Mouse (Mus musculus) kidney, embryonic 15.5 days (tissue): ENCODE measurements around the gene Emg1. TPM values are rescaled to one million over a fixed set of nuclear protein-coding genes. Genes with fewer than 3 reads are reported as not detected.

Experiments
- ATAC-seq: fragments of 200-750 bp; cut with Nextera tagmentation; replicated peaks from 2 replicates; pipeline ENCODE4 v1.8.0; 2017; ENCODE audit warnings: moderate TSS enrichment; ENCODE audit not compliant: low FRiP score
- H3K27ac ChIP-seq: fragments of 300-500 bp; sonication (generic); 2 replicates; pipeline ENCODE4 v1.5.1; 2015; ENCODE audit warnings: mild to moderate bottlenecking, inconsistent platforms
- H3K27me3 ChIP-seq: fragments of 300-500 bp; sonication (generic); 2 replicates; pipeline ENCODE4 v1.6.1; 2015; ENCODE audit warnings: inconsistent platforms
- H3K36me3 ChIP-seq: fragments of 300-500 bp; sonication (generic); 2 replicates; pipeline ENCODE4 v1.6.1; 2015; ENCODE audit warnings: inconsistent platforms
- H3K4me1 ChIP-seq: fragments of 300-500 bp; sonication (generic); 2 replicates; pipeline ENCODE4 v1.6.1; 2015; ENCODE audit warnings: inconsistent platforms
- H3K4me2 ChIP-seq: fragments of 300-500 bp; sonication (generic); 2 replicates; pipeline ENCODE4 v1.6.1; 2015; ENCODE audit warnings: moderate library complexity, mild to moderate bottlenecking, inconsistent platforms
- H3K4me3 ChIP-seq: fragments of 300-500 bp; sonication (generic); replicated peaks from 2 replicates; pipeline ENCODE4 v1.5.1; 2015; ENCODE audit warnings: mild to moderate bottlenecking, inconsistent platforms
- H3K9ac ChIP-seq: fragments of 300-500 bp; sonication (generic); 2 replicates; pipeline ENCODE4 v1.6.1; 2015; ENCODE audit warnings: mild to moderate bottlenecking, inconsistent platforms
- H3K9me3 ChIP-seq: fragments of 300-500 bp; sonication (generic); replicated peaks from 2 replicates; pipeline ENCODE4 v1.6.1; 2016; ENCODE audit warnings: inconsistent platforms
- WGBS: fragments of 180-500 bp; shearing (Covaris S2); methylation state at CpG from one replicate; pipeline ENCODE4 v1.1.7; 2015; ENCODE audit warnings: mixed read lengths; 5-methylcytosine and 5-hydroxymethylcytosine counted together
- polyA plus RNA-seq: library from polyadenylated mRNA; unstranded; fragments of >200 nt; fragmentation: Nextera tagmentation; extraction: Ambion mirVana; gene quantifications from 2 replicates; pipeline ENCODE4 v1.2.1, GENCODE M21; 2015

Emg1 gene
- 206 and 224 TPM in 2 replicates for polyA plus RNA-seq

DNA sequence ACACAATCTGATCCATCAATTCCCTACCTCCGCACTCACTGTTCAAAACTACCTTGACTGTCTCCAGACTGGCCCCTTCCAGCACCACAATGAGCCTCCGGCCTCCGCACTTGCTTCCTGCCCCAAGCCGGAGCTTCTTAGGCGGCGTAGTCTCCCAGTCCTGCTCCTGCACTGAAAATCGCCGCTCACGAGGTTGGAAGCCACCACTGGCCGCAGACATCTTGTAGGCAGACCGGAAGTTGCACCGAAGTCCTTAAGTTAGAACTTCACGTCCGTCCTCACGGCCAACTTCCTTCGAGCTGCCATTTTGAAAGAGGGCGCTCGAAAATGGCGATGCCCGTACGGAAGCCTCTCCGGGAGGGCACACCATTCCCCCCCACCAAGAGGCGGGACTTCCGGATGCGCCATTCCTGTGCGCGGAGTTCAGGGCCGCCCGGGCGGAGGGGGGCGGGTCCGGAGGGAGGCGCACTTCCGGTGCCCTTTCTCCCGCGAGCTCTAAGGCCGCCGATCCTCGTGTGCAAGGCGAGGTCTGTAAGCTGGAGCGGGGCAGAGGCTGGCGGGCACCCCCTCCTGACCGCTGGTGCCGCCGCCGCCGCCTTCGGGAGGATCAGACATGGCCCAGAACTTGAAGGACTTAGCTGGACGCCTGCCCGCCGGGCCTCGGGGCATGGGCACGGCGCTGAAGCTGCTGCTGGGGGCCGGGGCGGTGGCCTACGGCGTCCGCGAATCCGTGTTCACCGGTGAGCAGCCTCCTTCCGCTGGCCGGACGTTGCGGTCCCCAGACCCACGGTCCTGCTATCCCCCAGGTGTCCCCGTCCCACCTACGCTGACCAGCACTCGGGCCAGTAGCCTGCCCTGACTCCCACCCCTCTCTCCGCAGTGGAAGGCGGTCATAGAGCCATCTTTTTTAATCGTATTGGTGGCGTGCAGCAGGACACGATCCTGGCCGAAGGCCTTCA lies at the start of gene Emg1, which contains the start of gene Phb2:
TSS of gene Emg1 (minus strand) at position 355 of the 959 bp plus-strand sequence.
TSS of gene Phb2 (plus strand) at position 513 of the 959 bp plus-strand sequence.
- Histone ChIP-seq H3K4me3 (peak within 1 kb of the TSS; percentile 80), H3K9me3 (no peaks in the 10 kb centered on the region), H3K4me1 (peaks cover 38% of the 10 kb centered on the region), H3K36me3 (peaks cover 69% of the 10 kb centered on the region), H3K9ac (peak within 1 kb of the TSS; percentile 78), H3K27me3 (no peaks in the 10 kb centered on the region), H3K4me2 (peak within 1 kb of the TSS; percentile 79), H3K27ac (peak within 1 kb of the TSS; percentile 93)
- WGBS, result under 1% methylated on average over 67 of the region's 76 CpGs
- peak; percentile 97 for ATAC-seq

DNA sequence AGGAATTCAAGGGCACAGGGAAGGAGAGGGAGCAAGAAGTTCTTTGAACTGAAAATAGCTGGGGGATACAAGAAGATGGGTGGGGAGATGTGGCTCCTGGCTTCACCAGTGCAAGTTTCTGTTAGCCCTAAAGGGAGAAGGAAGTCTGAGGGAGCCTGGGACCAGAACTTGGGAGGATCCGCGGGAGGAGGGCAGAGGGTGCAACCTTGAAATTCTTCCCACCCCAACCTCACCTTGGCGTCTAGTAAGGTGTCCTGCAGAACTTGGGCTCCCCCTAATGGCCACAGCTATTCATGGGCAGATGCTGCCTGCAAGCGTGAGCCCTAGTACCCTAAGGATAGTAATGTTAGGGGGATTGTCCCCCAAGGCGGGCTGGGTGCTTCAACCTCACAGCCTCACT lies 47.3 kb upstream of the Emg1 start:
- 0 out of 2 replicates have a peak, but pooled peaks have one; percentile 2 for ATAC-seq
- peak overlapping the region; percentile 85 for H3K4me3 ChIP-seq
- no peaks in the 10 kb centered on the region for H3K36me3 ChIP-seq
- H3K4me1 ChIP-seq, result peaks cover 43% of the 10 kb centered on the region
- H3K9ac ChIP-seq, result peak overlapping the region; percentile 42
- H3K9me3 ChIP-seq, result no peaks in the 10 kb centered on the region
- peak overlapping the region; percentile 97 for H3K27ac ChIP-seq
- H3K4me2 ChIP-seq, result peak overlapping the region; percentile 75
- 2% methylated on average over 5 of the region's 5 CpGs for WGBS
- no peaks in the 10 kb centered on the region; the same call in 1 of the 2 replicates for H3K27me3 ChIP-seq

DNA sequence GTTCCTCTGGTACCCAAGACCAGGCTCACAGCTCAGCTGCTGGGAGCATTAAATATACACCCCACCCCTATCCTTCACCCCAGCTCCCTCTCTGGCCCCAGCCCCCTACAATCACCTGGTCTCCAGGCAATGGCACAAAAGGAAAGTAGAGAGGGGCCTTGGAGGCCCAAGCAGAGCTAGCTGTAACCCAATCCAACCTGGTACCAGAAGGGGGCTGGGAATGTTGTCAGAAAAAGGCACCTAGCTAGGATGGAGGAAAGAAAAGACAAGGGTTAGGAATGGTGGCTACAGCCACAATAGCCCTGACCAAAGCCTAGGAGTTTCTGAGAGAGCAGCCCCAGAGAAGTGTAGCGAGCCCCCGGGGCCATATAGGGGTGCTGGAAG lies 46.9 kb upstream of the Emg1 start:
- Histone ChIP-seq H3K36me3 (no peaks in the 10 kb centered on the region), H3K4me1 (peaks cover 47% of the 10 kb centered on the region), H3K9me3 (no peaks in the 10 kb centered on the region), H3K4me3 (peak overlapping the region; percentile 85), H3K4me2 (peak overlapping the region; percentile 75), H3K27ac (peak overlapping the region; percentile 97), H3K27me3 (no peaks in the 10 kb centered on the region; the same call in 1 of the 2 replicates), H3K9ac (peak overlapping the region; percentile 42)
- 32% methylated on average over 2 of the region's 2 CpGs for WGBS
- no peak for ATAC-seq

DNA sequence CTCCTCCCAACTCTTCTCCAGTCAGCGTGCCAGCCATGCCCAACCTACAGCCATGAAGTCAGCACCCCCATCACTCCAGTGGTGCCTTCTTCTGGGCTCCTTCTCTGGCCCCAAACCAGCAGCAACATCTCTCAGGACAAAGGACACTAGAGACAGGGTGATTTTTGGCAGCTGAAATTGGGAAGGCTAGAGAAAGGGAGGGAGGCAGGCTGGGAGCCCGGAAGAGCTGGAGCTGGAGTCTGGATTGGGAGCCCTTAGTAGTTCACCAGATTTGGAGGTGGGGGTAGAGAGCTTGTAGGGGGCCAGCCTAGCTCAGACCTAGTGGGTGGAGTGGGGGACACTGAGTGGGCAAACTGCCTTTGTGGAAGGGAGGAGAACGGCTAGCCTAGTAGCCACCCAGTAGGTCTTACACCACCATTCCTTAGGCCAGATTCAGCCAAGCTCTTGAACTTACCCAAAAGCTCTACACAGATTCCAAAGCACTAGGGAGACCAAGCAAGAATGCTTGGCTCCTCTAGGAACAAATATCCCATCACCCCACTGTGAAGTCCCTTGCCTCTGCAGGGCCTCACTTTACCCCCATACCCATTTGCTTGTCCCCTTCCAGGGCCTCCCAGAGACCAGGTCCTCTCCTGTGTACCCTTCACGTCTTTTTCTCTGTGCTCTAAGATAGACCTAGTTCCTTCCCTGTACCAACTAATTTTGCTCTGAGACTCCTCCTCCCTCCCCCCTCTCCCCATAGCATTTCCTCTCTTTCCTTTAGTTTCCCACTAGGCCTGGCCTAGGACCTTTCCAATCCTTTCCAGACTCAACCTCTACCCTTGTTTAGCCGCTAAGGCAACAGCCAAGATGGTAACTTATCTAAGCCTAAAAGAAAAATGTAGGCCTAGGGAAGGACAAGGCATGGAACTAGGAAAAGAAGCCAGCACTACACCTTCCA lies 46.2 kb upstream of the Emg1 start:
- Histone ChIP-seq H3K27ac (peak overlapping the region; percentile 97), H3K4me3 (peak overlapping the region; percentile 85), H3K36me3 (no peaks in the 10 kb centered on the region), H3K4me1 (peaks cover 51% of the 10 kb centered on the region), H3K27me3 (no peaks in the 10 kb centered on the region; the same call in 1 of the 2 replicates), H3K9me3 (no peaks in the 10 kb centered on the region), H3K4me2 (peak overlapping the region; percentile 75), H3K9ac (peak overlapping the region; percentile 96)
- WGBS, result 40% methylated on average over 5 of the region's 5 CpGs
- peak; percentile 4; the same call in 1 of the 2 replicates for ATAC-seq

DNA sequence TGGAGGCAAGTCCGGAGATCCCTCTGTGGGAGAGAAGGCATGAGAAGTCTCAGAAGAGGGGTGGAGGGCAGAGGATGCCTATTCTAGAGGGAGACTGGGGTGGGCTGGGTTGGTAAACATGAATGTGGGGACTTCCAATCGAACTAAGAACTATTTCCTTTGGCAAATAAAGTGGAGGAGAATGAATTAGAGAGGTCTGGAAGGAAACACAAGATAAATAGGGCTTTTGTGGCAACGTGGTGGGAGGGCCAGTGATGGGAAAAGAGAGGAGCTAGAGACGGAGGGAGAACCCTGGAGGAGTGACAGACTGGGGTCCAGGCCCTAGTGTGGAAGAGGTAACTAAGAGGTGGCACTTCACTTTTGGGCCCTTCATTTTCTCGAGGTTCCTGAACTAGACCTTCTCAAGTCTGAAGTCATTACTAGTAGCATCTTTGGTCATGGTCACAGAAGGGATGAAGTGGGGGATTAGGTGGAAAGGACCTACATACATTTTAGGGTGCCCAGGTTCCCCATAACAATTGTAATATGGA lies 45.4 kb upstream of the Emg1 start:
- peaks cover 4% of the 10 kb centered on the region; the same call in 1 of the 2 replicates for H3K36me3 ChIP-seq
- H3K27me3 ChIP-seq, result no peaks in the 10 kb centered on the region; the same call in 1 of the 2 replicates
- ATAC-seq, result no peak
- H3K9ac ChIP-seq, result peak overlapping the region; percentile 96
- peak overlapping the region; percentile 97 for H3K27ac ChIP-seq
- 14% methylated on average over 5 of the region's 5 CpGs for WGBS
- H3K4me3 ChIP-seq, result peak overlapping the region; percentile 85
- peaks cover 53% of the 10 kb centered on the region for H3K4me1 ChIP-seq
- no peaks in the 10 kb centered on the region for H3K9me3 ChIP-seq
- H3K4me2 ChIP-seq, result peak overlapping the region; percentile 75

DNA sequence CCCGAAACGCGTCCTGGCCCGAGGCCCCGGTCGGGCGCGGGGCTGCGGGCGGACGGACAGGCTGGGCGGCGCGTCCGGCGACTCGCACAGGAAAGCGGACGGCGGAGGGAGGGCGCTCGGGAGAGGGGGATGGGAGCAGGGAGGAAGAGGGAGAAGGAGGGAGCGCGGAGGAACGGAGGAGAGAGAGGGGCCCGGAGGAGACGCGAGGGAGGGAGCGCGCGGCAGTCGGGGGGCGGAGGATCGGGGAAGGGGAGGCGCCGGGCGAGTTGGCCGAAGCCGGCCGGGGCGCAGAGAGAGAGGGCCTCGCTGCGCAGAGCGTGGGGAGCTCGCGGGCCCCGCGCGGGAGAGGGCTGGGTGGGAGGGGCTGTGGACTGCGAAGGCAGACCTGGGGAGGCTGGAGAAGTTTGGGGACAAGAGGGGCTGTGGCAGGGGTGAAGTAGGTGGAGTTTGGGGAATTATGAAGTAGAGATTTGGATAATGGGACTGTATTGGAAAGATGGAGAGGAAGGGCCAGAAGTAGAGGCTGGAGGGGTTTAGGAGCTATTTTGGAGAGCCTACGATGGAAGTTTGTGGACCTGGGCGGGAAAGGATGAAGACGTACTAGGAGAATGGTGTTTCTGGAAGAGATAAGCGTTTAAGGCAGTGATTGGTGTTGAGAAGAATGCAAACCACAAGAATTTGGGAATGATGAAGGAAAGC lies 44.8 kb upstream of the Emg1 start:
- H3K9me3 ChIP-seq, result no peaks in the 10 kb centered on the region
- peak overlapping the region; percentile 96 for H3K9ac ChIP-seq
- H3K27ac ChIP-seq, result peak overlapping the region; percentile 97
- H3K36me3 ChIP-seq, result peaks cover 10% of the 10 kb centered on the region; the same call in 1 of the 2 replicates
- under 1% methylated on average over 50 of the region's 54 CpGs for WGBS
- H3K4me3 ChIP-seq, result peak overlapping the region; percentile 85
- H3K4me2 ChIP-seq, result peak overlapping the region; percentile 75
- H3K27me3 ChIP-seq, result no peaks in the 10 kb centered on the region; the same call in 1 of the 2 replicates
- ATAC-seq, result peak; percentile 80
- peaks cover 56% of the 10 kb centered on the region for H3K4me1 ChIP-seq

DNA sequence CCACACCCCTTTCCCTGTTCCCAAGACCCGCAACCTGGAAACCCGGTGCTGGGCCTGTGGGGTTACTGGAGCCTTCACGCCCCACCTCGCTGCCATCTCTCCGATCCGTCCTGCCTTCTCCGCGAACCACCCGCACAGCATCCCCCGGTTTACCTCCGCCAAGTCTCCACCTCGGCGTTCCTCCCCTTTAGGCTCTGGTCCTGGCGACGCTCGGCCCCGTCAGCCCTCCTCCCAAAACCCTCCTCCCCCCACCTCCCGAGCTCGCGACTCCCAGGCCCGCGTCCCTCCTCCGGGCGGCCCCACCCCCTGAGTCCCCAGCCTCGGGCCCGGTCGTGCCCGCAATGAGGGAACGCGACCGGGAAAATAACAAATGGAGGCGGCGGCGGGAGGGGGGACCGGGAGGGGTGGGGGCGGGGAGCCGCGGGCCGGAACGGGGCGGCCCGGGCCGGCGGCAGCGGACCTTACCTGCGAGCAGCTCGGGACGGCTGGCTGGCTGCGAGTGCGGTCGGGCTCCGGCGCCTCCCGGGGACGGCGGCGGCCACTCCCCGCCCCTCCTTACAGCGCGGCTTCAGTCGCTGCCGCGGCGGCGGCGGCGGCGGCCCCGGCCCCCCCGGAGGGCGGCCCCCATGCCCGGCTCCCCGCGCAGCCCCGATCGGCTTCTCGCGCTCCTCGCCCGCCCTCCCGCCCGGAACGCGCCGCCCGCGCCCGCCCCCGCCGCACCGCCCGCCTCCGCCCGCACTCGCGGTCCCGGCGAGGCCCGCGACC lies 44.0 kb upstream of the Emg1 start, which contains the start of the genes Gm45234 and Atn1:
TSS of gene Gm45234 (minus strand) at position 191 of the 765 bp plus-strand sequence.
TSS of gene Atn1 (minus strand) at position 694 of the 765 bp plus-strand sequence.
- Histone ChIP-seq H3K9ac (peak within 1 kb of the TSS; percentile 96), H3K27me3 (no peaks in the 10 kb centered on the region; the same call in 1 of the 2 replicates), H3K9me3 (no peaks in the 10 kb centered on the region), H3K4me1 (peaks cover 56% of the 10 kb centered on the region), H3K36me3 (peaks cover 15% of the 10 kb centered on the region; the same call in 1 of the 2 replicates), H3K4me2 (peak within 1 kb of the TSS; percentile 75), H3K27ac (peak within 1 kb of the TSS; percentile 97), H3K4me3 (peak within 1 kb of the TSS; percentile 85)
- ATAC-seq, result peak; percentile 73
- WGBS, result under 1% methylated on average over 64 of the region's 100 CpGs

DNA sequence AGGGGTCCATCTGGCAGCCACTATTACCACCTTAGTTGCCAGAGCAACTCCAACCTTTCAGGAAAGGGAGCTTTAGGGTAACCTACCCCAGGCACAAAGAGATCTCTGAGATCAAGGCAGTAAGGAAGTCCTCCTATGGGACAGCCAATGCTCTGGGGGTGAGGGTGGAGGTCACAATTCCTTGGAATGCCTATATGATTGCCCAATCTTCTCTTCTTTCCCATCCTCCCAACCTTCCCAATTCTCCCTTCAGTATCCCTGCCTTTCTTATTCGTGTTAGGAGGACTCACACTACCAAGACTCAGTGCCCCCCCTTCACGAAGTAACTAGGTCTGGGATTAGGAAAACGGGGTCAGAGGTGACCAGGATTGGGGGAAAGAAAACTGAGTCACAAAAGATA lies 43.3 kb upstream of the Emg1 start:
- WGBS, result 3% methylated on average over 3 of the region's 3 CpGs
- no peak for ATAC-seq
- Histone ChIP-seq H3K36me3 (peaks cover 16% of the 10 kb centered on the region; the same call in 1 of the 2 replicates), H3K27me3 (no peaks in the 10 kb centered on the region; the same call in 1 of the 2 replicates), H3K4me1 (peaks cover 59% of the 10 kb centered on the region), H3K9me3 (no peaks in the 10 kb centered on the region), H3K4me2 (peak overlapping the region; percentile 75), H3K27ac (peak overlapping the region; percentile 97), H3K4me3 (peak overlapping the region; percentile 85), H3K9ac (peak overlapping the region; percentile 96)

DNA sequence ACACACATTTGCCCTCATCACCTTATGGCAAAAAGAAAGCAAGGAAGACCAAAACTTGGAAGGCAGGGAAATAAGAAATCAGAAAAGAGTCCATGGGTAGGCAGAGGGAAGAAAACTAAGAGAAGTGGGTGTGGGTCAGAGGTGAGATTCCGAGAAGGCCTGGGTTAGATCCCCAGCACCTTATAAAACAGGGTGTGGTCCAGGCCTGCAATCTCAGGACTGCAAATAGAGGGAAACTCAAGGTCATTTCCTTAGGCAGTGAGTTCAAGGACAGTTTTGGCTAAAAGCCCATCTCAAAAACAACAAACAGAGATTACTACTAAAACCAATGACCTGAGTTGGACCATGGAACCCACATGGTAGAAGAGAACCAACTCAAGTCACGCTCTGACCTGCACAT lies 41.9 kb upstream of the Emg1 start:
- Histone ChIP-seq H3K9ac (no peak overlapping the region), H3K36me3 (peaks cover 24% of the 10 kb centered on the region), H3K4me1 (peaks cover 50% of the 10 kb centered on the region), H3K9me3 (no peaks in the 10 kb centered on the region), H3K4me3 (no peak overlapping the region), H3K27ac (no peak overlapping the region), H3K4me2 (peak overlapping the region; percentile 75; the same call in 1 of the 2 replicates), H3K27me3 (no peaks in the 10 kb centered on the region)
- no peak for ATAC-seq
- 89% methylated on average over 2 of the region's 2 CpGs for WGBS

DNA sequence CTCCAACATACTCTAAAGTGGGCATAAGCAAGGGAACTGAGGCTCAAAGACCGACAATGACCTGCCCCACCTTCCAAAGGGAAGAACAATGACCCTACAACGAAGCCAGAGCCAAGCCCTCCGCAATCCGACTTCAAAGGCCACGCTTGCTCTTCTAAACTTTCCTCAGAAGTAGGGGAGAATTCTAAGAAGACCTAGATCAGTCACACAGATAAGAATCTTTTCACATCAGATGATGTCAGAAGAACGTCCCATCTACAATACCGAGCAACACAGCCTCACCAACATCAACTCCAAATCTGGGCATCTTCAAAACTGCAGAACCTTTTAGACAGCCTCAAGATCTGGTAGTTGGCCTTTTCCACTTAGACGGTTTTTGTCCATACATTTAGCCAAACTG lies 38.4 kb upstream of the Emg1 start:
- H3K9ac ChIP-seq, result no peak overlapping the region
- H3K4me1 ChIP-seq, result peaks cover 51% of the 10 kb centered on the region
- H3K9me3 ChIP-seq, result no peaks in the 10 kb centered on the region
- no peak overlapping the region for H3K4me2 ChIP-seq
- WGBS, result 82% methylated on average over 8 of the region's 8 CpGs
- ATAC-seq, result no peak
- H3K27me3 ChIP-seq, result no peaks in the 10 kb centered on the region
- peaks cover 52% of the 10 kb centered on the region for H3K36me3 ChIP-seq
- H3K4me3 ChIP-seq, result no peak overlapping the region
- no peak overlapping the region for H3K27ac ChIP-seq
